Mouse (Mus musculus) embryo, embryonic 11 days (tissue): Measurements from ENCODE around the gene Ier5.
A peak's percentile ranks its signal among the peaks of the same experiment; 100 is the strongest.

Experiments used
- DNase-seq: peaks from one replicate; pipeline ENCODE4 v3.0.0-alpha.2; 2015

Gene Ier5

DNA sequence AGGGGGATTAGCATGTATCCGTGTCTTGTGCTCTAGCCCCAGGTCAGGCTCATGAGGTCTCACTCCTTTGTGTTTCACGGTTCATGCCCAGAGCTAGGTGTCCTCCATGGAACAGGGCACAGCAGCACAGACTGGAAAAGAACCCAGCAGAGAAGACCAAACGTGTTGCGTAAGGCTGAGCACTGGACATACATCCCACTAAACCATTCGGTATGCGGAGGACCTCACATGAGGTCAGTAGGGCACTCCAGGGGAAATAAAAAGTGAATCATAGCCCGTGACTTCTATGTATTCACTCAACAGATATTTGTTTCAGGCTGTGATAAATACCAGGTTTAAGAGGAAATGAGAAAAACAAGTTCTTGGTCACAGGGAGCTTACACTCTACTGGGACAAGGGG, 23.6 kb downstream of the Ier5 start:
- no peak for DNase-seq

DNA sequence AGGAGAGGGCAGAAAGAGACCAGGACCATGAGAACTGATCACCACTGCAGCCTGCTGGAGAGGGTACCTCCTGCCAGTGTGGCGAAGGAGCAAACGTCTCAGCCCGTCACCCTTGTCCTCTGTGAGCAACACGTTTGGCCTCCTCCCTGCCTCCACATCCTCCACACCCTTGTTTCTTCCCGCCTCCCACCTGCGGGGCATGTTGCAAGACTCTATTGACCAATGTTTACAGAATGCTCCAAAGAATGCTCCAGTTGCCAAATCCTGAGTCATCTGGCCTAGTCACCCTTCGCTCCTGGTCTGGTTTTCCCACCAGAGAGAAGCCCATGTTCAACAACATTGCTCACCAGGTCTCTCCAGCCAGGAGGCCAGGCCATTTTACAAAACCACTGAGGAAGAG, 24.6 kb downstream of the Ier5 start:
- no peak for DNase-seq

DNA sequence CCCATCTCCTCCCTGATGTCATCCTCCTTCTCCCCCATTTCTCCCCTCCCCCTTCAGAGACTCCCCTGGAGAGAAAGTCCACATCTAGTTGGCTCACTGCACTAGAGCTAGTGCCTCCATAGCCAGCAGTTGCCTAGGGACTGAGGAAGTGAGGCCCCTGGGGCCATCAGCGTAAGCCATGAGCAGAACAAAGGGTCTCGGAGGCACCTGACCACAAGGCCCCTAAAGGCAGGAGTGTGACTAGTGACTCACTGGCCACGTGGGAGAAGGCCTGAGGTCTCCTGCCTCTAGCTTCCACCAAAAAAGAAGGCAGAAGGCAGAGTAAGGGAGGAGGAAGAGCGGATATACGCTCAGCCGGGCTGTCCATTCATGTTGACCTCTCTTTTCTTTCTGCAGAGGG, 25.5 kb downstream of the Ier5 start:
- no peak for DNase-seq

DNA sequence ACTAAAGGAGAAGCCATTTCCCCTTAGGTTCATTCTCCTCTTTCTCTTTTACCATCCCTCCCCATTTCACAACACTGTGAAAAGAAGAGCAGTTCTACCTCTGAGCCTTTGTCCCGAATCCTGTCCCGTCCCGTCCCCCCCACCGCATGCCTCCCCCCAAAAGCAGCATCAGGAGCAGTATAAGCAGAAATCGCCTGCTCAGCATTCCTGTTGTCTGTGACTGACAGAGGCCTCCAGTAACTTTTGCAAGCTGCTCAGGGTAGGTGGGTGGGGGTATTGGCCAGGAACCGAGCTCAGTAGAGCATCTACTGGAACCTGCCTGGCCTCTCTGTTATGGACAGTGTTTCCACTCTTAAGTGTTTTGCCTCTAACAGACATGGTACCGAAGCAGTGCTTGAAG, 26.3 kb downstream of the Ier5 start:
- DNase-seq = no peak

DNA sequence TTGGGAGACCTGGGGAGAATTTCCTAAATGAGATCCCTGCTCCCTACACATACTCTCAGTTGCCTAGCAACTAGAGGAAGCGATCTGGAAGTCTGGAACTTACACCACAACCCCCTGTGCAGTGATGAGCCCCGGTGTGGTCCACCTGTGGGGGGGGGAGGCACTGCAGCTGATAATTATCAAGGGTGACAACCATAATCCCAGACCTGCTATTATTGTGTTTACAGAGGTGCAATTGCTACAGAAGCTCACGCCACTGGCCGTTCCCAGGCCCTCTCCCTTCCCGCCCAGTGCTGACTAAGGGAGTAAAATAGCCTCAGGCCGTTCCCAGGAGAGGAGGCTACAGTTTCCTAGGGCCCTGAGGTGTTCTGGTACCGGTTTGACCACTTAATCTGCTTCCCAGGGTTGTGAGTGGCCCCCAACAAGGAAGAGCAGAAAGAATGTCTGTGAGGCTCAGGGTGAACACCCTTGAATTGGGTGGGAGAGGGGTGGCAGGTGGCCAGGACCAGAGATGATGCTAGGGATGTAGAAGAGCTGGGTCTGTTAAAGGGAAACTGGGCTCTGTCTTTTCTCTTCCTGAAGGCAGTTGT, 28.1 kb downstream of the Ier5 start:
- DNase-seq = no peak

DNA sequence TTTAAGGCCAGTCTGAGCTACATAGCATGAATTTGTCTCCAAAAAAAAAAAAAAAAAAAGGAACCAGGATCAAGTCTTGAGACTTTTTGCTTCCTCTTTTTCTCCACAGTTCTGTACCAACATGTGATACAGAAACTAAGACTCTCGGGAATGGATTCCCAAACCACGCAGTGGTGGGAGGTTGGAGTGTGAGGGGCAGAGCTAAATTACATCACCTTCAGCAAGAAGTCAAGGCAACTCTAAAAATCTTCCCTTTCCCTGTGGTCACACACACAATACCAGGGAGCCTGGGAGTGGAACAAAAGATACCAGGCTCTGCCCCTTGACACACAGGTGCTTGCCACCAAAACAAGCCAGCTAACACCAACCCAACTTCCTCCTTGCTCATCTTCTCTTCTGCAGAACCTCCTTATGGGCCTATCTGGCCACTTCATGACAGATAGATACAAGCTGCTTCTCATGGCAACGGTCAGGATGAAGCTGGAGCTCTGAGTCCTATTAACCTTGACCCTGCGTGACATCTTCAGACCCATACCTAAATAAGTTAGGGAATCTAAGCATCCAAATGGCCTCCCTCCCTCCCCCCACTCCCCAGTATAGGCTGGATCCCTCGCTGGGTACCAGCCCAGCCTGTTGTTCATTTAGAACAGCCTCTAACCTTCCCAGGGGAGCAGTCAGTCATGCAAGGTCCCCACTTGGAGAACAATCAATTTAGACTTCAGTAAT, 28.7 kb downstream of the Ier5 start:
- no peak for DNase-seq

DNA sequence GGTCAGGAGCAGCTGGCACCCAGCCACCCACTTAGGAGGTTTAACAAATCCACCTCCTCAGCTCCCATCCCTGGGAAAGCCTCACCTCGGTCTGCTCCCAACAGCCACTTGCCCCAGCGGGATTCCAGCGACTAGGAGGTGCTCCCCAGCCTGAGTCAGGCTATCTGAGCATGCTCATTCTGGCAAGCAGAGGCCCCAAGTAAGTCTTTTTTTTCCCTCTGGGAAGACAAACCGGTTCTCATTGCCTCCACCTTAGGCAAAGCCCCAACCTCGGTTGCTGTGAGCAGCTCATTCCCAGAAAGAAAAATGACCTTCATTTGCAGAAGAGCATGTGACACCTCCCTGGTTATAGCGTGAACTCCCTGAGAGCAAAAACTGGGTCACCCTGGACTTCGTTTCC, 29.7 kb downstream of the Ier5 start:
- DNase-seq = no peak

DNA sequence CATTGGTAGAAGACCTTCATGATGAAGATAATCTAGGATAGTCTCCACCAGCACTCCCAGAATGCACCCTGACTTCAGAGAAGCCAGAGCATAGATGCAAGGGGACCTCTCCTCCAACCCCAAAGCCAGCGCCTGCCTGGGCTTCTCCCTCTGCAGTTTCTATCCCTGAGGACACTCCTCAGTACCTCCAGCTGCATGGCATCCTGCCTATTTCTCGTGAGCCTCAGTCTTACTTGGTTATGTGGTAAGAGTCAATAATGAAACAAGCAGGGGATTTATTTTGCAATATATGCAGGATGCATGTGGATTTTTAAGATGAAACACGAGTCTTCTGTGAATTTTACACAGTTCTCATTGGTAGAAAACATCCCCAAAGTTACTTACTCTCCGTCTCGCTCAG, 33.2 kb downstream of the Ier5 start:
- no peak for DNase-seq

DNA sequence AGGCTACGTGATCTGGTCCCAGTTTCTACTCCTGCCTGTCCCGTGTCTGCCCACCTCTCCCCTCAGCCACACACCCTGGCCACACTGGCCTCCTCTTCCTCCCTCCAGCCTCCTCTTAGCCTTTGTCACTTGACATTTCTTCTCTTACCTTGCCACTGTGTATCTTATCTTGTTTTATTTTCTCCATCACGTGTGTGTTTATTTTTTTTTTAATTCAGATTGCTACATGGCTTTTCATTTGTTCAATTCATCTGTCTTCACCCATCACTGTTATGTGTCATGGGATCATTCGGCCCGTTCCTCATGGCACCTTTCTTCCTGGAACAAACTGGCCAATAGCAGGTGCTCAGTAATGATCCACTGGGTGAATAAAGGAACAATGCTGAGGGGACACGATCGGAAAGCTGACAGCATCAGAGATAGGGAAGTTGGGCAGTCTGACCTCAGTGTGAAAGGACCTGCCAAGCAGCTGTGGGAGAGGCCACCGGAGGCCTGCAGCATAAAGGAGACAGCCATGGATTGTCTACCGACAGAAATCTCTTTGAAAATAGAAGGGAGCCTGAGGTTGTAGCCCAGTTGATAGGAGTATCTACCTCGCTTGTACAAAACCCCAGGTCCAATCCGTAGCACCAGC, 34.3 kb downstream of the Ier5 start:
- DNase-seq = no peak

DNA sequence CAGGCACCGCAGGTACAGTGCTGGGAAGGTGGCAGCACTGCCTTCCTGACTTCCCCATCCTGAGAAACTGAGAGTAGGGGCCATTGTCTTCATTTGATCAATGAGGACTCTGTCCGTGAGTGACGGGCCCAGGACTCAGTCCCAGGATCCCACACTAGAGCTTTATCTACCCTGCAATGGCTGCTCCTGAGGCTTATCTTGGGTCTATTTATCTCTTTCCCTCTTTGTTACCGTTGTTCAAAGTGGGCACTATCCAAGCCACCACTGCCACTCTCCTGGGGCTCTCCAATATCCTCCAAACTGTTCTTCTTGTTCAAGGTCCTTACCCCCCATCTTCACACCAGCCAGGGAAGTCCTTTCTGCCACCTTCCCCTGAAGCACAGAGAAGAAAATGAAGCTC, 34.8 kb downstream of the Ier5 start:
- DNase-seq = no peak

DNA sequence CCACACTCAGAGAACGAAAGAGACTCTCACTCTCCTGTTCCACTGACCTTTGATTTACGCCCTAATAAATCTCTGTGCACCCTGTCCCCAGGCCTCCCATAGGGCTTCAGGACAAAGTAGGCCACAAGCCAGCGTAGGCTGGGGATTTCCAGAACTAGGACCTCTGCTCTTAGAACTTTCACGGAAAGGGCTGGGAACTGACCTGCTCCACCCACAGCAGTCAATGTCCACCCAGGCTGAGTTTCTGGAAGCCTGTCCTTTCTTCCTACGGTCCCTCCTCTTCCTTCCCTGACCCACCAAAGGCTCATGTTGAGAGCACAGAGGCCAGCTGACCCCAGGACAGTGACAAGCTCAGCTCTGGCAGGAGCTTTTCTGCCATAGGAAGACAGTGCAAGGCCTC, 35.3 kb downstream of the Ier5 start:
- DNase-seq = no peak

DNA sequence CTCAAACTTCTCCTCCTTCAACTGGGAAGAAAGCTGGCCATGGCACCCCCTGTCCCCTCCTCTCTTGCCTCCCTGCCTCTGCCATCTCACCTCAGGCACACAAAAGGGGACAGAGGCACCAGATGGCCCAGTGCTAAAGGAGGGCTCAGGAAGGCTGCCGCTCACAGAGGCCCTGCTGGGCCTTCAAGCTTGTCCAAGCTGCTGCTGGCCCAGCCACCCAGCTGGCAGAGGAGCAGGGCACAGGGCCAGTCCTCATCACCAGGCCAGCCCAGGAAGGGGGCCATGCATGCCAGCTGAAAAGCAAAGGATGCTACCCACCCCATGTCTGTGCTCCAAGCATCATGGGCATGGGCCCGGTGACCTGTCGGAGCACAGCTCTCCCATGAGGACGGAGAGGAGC, 36.5 kb downstream of the Ier5 start:
- no peak for DNase-seq

DNA sequence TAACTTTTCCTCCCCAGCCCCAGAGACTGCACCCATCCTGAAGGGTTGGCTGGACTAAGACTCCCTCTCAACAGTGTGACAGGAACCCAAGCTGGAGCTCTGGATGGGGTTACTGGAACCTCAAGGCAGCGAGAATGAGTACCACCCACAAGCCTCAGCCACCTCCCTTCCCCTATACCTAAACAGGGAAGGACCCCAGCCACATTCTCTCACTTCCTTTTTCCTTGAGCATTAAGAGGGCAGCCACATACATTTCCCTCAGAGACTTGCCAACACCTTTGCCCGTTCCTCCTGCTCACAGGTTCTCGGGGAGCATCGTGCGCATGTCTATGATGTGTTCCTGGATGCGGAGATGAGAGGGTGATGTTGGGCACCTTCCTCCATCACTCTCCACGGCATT, 37.4 kb downstream of the Ier5 start:
- no peak for DNase-seq

DNA sequence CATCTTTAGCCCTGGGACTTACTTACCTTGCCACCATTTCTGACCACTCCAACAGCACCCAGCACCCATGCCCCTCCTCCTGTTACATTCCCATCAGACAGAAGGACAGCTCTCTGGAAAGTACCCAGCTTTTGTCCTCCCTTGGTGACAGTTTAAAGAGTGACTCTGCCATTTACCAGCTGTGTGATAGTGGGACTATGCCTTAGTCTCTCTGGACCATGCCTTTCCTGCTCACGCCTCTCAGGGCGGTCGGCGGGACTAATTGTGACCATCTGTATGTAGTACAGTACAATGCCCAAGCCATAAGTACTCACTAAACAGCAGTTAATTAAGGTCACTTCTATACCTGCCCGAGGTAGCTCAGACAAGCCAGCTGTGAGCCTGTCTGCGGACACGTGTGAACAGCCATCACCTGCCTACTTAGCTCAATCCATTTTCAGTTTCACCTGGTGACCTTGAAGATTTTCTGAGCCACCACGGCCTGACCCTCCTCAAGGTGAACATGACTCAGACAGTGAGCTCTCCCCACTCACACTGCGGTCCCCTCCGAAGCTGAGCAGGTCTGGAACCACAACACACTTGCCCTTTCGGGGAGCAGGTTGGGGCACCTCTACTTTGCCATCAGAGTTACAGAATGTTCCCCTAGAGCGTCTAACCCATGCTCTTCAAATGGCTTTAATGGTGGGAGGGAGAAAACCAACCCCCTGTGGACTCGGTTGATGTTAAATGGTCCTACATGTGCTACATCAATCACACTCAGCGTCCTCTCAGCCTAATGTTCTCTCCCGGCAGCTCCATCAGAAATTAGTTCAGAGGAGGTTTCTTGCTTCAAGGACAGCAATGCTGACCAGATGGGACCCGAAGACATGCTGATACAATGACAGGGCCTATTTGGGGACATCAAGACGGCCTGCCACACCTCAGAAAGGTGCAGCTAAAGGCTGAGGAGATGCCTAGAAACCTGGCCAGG, 38.3 kb downstream of the Ier5 start:
- DNase-seq = no peak

DNA sequence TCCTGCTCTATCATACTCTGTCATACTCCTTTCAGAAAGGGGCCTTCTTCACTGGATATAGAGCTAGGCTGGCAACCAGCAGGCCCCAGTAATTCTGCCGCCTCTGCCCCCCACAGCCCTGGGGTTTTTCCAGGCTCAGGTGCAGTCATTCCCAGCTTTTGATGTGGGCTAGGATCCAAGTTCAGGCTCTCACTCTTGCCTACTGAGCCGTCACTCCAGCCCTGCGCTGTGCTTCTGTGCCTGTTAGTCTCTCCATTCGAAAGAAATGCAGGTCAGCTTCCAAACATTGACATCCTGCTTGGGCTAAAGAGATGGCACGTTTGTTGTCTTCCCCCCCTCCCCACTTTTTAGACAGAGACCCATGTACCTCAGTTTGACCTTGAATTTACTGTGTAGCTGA, 39.2 kb downstream of the Ier5 start:
- DNase-seq = no peak

DNA sequence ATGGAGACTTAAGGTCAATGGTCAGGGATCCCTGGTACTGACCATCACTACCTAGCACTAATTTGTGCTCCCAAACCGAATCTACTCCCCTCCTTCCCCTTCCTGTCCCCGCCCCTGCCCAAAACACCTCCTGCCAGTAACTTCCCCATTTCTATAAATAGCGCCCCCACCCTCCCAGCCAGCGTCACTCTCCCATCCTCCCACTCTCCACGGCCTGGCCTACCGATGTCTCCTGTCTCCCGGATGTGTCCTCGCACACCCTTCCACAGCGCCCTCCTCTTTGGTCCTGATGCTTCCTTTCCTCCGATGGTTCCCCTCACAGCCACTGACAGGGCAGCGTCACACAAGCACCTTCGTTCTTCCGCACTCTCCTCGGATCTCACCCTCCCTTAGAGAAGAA, 39.9 kb downstream of the Ier5 start:
- peak; percentile 37 for DNase-seq

DNA sequence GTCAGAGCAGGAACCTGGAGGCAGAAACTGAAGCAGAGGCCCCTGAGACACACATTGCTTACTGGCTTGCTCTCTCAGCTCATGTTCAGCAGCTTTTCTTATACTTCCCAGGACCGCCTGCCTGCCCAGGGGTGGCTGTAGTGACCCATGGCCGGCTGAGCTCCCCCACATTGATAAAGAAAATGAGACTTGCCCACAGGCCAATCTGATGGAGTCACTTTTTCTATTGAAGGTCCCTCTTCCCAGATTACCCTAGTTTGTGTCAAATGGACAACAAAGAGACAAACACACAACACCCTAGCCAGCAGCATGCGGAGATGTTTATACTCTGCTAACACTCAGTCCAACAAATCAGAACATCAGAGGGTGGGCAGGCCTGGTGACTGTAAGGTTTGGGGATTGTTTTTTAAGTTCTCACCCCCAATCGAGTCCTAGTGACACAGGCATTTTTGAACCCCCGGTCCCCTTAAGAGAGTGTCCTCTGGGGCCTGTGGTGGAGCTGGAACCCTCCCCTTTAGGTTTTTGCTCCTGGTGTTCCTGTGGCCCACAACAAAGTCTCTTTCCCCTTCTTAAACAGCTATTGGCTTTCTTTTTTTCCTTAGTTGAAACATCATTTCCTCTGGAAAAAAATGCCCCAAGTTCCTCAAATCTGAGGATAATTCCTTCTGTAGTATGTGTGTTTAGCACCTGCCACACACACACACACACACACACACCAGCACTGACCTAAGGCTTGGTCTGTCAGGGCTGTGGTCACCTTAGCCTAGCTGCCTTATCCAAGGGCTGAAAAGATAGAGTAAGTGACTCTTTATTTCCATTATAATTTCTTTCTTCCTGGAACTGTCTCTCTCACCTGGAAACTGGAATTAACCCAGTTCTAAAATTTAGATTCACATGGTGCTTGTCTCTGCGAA, 41.1 kb downstream of the Ier5 start:
- DNase-seq = no peak

DNA sequence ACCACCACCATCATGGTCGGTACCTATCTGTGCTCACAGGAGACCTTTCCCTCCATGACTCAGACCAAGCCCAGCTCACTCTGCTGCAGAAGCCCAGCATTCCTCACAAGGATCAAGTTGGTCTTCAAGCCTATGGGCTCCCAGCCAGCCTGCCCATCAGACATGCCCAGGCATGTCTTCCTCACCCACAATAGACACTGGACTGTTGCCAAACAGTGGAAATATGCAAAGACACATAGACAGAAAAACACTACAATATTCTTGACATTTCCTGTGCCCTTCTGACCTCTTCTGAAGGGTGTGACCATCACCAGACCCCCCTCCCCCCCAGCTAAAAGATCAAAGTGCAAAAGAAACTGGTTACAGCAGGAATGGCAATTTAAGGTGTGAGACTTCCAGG, 43.3 kb downstream of the Ier5 start:
- no peak for DNase-seq

DNA sequence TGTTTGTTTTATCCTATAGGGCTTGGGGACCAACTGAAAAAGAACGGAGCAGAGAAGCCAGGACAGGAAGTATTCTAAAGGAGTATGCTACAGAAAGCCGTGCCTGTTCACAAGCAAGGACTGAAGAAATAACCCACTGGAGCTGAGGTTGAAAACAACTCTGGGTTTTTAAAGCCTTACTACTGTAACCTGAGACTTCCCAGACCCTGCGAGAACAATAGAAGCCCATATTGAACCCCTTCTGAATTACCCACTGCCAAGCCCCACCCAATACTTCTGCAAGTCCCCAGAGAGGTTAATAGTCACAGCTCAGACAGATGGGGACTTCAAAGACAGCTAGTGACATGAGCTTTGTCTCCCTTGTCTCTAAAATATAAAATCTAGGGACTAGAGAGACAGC, 44.4 kb downstream of the Ier5 start:
- peak; percentile 41 for DNase-seq

DNA sequence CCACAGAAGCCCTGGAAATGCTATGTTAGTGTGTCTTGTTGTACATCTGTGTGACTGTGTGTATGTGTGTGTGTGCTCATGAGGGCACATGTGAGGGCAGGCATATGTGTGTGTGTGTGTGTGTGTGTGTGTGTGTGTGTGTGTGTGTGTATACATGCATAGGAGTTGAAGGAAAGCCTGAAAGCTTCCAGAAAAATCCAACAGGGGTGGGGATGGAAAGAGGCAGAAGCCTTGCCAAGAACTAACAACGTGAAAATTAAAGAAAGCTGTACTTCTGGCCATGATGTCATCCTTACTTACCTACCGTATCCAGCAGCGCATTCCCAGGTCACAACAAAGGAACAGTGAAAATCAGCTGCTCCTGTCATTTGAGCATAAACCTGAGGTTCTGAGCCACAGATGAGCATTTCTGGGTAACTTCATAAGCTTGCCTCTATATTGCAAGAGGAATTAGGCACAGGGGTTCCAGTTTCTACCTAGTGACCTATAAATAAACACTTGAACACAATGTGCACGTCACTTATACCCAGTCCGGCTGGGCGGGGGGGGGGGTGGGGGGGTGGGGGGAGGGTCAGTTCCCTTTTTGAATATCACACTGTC, 45.0 kb downstream of the Ier5 start:
- no peak for DNase-seq

DNA sequence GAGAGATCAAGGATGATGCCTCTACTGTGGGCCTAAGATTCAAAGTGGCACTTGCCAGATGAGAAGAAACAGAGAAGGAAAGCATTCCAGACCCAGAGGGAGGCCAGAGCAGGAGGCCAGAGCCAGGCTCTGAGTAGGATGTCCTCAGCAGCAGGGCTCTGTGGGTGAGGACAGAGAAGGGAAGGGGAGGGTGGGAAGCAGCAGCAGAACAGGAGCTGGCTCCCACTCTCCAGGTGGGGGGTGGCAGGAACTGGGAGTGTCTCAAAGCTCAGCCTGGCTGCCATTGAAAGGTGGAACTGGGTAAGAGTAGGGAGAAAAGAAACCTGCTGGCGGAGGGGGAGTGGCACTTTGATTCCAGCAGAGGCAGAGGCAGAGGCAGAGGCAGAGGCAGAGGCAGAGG, 46.1 kb downstream of the Ier5 start:
- no peak for DNase-seq

DNA sequence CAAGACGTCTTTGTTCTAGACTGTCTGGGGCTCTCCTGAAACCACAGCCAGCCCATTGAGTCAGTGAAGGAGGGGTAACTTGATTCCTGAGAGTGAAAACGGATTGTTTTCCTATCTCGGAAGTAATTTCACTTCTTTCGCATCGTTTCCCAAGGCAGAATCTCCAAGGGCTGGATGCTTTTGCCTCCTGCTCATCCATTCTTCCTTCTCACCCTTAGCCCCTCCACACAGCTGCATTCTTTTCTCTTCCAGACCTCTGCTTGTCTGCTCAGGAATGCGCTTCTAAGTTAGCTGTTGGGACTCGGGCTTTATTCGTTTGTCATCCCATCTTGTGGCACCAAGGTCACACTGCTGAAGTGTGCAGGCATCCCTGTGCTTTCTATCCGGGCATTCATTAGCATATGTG, 46.7 kb downstream of the Ier5 start:
- DNase-seq = peak; percentile 49
